Mouse (Mus musculus): ENCODE measurements around the gene Sec61b. TPM values are rescaled to one million over a fixed set of nuclear protein-coding genes. Genes with fewer than 3 reads are reported as not detected.

Gene Sec61b
- polyA plus RNA-seq, 1 experiment from 2014 or later: 302 TPM

DNA sequence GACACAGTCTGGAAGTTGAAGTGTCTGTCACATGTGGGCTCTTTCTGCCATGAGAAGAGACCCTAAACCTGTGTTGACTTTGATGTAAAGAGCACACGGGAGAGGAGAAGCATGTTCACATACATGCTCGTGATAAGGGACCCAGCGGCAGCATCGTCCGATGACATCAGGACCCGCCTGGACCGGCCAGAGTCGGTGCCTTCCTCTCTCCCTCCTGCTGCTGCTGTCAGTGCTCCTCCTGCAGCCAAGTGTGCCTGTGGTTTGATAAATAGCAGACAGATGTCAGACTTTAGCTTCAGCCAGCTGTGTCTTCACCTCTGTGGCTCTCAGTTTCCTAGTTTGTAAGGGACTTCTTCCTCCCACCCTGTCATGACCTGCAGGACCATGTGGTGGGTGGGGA lies 19.0 kb downstream of the Sec61b start:
- H3K4me3 ChIP-seq (replicated peaks): no peak overlapping the region
- H3K36me3 ChIP-seq: no peaks in the 10 kb centered on the region
- H3K9ac ChIP-seq (replicated peaks): no peak overlapping the region
- H3K9me3 ChIP-seq: no peaks in the 10 kb centered on the region
- H3K4me1 ChIP-seq (replicated peaks): peaks cover 21% of the 10 kb centered on the region
- no peaks in the 10 kb centered on the region for H3K27me3 ChIP-seq
- peak overlapping the region; percentile 32; the same call in 1 of the 2 replicates for H3K27ac ChIP-seq
- WGBS: 87% methylated on average over 8 of the region's 8 CpGs
- no peak overlapping the region for H3K4me2 ChIP-seq (replicated peaks)
- ATAC-seq: no peak

DNA sequence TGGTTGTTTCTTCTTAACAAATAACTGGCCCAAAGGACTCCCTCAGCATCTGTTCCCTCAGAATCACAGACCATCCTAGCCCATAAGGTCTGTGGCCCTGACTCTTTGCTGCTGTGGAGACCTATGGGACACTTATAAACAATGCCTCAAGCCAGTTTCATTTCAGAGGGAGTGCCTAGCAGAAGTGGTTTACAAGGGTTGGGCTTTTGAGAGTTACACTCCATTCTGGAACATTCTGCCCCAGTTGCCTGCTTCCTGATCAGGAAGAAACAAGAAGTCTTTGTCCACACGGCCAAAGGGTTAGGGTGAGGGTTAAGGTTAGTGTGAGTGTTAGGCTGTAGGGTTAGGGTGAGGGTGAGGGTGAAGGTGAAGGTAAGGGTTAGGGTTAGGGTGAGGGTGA lies 19.7 kb downstream of the Sec61b start:
- Histone ChIP-seq H3K4me2 (replicated peaks) (no peak overlapping the region), H3K9ac (replicated peaks) (no peak overlapping the region), H3K27ac (no peak overlapping the region), H3K36me3 (no peaks in the 10 kb centered on the region), H3K4me3 (replicated peaks) (no peak overlapping the region), H3K4me1 (replicated peaks) (peaks cover 21% of the 10 kb centered on the region), H3K9me3 (no peaks in the 10 kb centered on the region), H3K27me3 (no peaks in the 10 kb centered on the region)
- WGBS: 91% methylated on average over 1 of the region's 1 CpGs
- no peak for ATAC-seq

DNA sequence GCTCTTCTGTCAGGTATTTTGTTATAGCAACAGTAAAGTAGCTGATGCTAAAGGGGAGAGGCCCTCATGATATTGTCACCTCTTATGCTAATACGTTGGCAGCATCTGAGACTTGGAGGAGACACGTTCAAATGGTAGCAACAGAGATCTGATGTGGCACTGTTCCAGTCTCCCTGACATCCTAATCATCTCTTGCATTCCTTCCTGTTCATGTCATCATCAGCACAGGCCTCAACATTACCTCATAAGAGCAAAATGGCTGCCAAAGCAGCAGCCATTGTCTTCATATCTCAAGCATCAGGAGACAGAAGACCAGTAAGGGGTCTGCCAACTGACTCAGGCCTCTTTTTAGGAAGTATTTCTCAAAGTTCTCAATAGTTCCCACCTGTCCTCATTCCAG lies 20.2 kb downstream of the Sec61b start:
- WGBS: 82% methylated on average over 2 of the region's 2 CpGs
- Histone ChIP-seq H3K9ac (replicated peaks) (no peak overlapping the region), H3K36me3 (no peaks in the 10 kb centered on the region), H3K27me3 (no peaks in the 10 kb centered on the region), H3K27ac (no peak overlapping the region), H3K4me1 (replicated peaks) (peaks cover 21% of the 10 kb centered on the region), H3K4me2 (replicated peaks) (no peak overlapping the region), H3K9me3 (no peaks in the 10 kb centered on the region), H3K4me3 (replicated peaks) (no peak overlapping the region)
- no peak for ATAC-seq

DNA sequence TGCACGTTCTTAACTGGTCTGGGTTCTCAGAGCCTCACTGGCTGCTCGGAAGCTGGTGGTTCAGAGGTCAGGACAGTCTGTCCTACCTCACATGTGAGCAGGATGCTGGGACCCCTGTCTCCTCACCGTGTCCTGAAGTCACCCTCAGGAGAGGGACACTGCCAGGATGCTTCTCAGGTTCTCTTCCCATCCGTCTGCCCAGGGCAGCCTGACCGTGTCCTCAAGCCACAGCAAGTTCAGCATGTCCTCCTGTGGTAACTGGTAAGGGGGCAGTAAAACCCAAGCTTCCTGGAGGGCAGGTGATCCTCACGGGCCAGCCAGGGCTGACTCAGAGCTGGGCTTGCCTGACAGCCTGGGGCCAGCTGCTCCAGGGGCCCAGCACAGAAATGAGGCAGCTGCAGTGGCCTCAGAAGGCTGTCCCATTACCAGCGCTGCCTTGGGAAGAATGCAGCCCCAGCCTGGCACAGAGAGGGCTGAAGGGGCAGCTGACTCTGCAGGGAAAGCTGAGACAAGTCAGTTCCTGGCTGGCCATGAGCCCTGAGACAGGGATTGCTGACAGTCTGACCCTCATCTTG lies 23.4 kb downstream of the Sec61b start:
- no peak overlapping the region for H3K4me2 ChIP-seq (replicated peaks)
- no peaks in the 10 kb centered on the region for H3K9me3 ChIP-seq
- 76% methylated on average over 7 of the region's 7 CpGs for WGBS
- H3K36me3 ChIP-seq: no peaks in the 10 kb centered on the region
- peaks cover 6% of the 10 kb centered on the region for H3K4me1 ChIP-seq (replicated peaks)
- H3K27ac ChIP-seq: no peak overlapping the region
- no peaks in the 10 kb centered on the region for H3K27me3 ChIP-seq
- H3K9ac ChIP-seq (replicated peaks): no peak overlapping the region
- ATAC-seq: no peak
- H3K4me3 ChIP-seq (replicated peaks): no peak overlapping the region

DNA sequence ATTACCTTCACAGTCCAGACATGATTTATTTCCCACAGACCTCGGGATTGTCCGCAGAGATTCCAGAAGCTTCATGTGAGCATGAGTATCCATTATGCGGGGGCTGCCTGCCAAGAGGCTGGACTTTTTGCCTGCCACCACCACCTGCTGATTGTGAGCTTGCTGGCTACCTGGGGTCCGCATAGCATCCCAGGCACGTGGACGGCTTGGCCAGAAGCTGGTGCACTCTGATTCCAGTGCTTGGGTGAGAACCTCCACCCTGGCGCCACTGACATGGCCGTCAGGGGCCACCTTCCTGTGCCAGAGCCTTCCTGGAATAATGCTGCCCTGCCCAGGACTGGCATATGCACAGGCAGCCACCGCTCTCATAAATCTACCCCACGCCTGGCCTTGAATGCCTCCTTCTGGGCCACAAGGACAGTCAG lies 24.7 kb downstream of the Sec61b start:
- no peaks in the 10 kb centered on the region for H3K9me3 ChIP-seq
- no peak for ATAC-seq
- no peak overlapping the region for H3K9ac ChIP-seq (replicated peaks)
- H3K27me3 ChIP-seq: no peaks in the 10 kb centered on the region
- 90% methylated on average over 10 of the region's 10 CpGs for WGBS
- no peak overlapping the region for H3K27ac ChIP-seq
- no peaks in the 10 kb centered on the region for H3K36me3 ChIP-seq
- H3K4me3 ChIP-seq (replicated peaks): no peak overlapping the region
- no peak overlapping the region for H3K4me2 ChIP-seq (replicated peaks)
- H3K4me1 ChIP-seq (replicated peaks): no peaks in the 10 kb centered on the region

DNA sequence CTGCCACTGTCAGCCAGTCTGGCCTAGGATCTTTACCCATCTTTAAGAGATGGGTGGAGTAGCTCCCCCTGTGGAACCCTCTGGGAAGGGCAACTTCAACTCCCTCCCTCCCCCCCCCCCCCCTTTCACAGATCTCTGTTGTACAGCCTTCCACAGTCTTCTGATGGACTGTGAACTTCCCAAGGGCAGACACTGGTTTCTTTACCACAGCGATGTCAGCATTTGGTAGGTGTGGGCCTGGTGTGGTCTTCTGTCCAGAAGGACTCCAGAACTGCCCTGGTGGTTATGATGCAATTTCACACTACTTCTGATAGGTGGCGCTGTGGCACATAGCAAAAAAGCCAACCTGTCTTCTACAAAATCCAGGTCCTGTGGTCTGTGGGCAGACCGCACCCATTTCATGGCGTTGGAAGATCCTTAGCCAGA lies 28.1 kb downstream of the Sec61b start:
- peak; percentile 65; the same call in 1 of the 2 replicates for ATAC-seq
- Histone ChIP-seq H3K36me3 (no peaks in the 10 kb centered on the region), H3K9me3 (no peaks in the 10 kb centered on the region), H3K27ac (no peak overlapping the region), H3K4me1 (replicated peaks) (no peaks in the 10 kb centered on the region), H3K9ac (replicated peaks) (no peak overlapping the region), H3K27me3 (no peaks in the 10 kb centered on the region), H3K4me3 (replicated peaks) (no peak overlapping the region), H3K4me2 (replicated peaks) (no peak overlapping the region)
- 36% methylated on average over 4 of the region's 4 CpGs for WGBS

DNA sequence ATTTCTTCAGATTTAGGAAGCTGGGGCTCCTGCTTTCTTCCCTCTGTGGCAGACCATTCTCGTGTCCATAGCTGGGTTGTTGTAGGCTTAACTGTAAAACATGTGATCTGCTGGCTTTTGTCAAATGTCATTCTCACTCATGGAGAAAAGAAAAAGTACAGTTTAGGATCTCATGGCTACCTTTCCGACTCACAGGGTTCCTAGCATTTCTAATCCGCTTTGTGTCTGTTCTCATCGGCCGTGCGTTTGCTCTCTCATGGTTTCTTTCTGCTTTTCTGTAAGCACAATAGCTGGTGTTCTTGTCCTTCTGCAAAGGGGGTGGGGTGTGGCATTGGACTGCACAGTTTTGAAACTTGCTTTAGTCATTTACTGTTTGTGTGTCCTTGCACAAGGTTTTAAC lies 28.6 kb downstream of the Sec61b start:
- H3K4me3 ChIP-seq (replicated peaks): no peak overlapping the region
- no peak overlapping the region for H3K9ac ChIP-seq (replicated peaks)
- no peaks in the 10 kb centered on the region for H3K36me3 ChIP-seq
- whole genome bisulfite sequencing: 82% methylated on average over 6 of the region's 6 CpGs
- no peaks in the 10 kb centered on the region for H3K4me1 ChIP-seq (replicated peaks)
- no peaks in the 10 kb centered on the region for H3K9me3 ChIP-seq
- no peak overlapping the region for H3K4me2 ChIP-seq (replicated peaks)
- ATAC-seq: no peak
- no peaks in the 10 kb centered on the region for H3K27me3 ChIP-seq
- H3K27ac ChIP-seq: no peak overlapping the region

DNA sequence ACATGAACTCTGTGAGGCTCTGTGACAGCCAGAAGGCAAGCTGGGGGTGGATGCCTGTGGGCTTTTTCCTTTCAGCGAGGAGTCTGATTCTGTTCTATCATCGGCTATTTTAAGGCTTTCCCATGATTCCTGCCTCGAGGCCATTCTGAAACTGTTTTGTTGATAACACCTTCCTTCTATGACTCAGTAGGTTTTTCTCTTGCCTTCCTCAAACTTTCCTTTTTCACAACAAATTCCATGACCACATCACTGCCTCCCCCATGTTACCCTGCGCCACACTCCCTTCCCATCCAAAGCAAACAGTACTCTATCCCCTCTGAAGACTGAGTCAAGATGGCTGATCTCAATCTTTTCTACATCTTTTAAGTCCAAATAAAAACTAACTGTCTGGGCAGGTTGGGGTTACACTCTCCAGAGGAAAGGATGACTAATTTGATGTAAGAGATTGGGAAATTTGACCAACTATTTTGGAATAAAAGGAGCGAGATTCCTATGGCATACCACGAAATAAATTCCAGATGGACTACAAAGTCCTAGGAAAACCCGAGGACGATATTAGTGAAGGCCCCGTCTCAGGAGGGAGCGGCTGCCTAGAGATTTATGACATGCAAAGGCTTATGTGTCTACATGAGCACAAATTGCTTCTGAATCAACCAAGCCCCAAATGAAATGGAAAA lies 30.5 kb downstream of the Sec61b start:
- H3K36me3 ChIP-seq: no peaks in the 10 kb centered on the region
- 88% methylated on average over 10 of the region's 10 CpGs for WGBS

DNA sequence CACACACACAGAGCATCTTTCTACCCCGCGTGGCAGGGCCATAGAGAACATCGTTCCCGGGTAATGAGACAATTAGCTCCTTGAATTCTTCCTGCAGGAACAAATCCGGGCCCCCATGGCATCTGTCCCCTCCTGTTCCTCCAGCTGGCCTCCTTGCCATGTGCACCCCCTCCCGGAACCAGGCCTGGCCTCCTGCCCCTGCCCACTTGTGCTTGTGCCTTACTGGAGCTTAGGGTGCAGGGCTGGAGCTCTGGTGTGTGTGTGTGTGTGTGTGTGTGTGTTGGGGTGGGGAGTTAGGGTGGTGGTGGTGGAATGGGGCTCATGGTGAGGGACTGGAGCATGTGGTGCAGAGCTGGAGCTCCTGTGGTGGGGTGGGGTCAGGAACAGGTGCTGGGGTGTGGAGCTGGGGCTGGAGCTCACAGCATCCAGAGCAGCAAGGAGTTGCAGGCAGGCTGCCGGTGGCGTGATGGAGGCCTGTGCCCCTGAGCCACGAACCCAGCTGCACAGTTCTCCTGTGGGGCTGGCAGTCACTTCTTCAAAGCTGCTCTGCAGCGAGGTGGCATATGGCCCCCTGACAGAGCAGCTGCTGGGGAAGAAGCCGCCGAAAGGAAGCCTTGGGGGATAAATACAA lies 44.2 kb downstream of the Sec61b start:
- WGBS: 53% methylated on average over 12 of the region's 12 CpGs
- ATAC-seq: peak; percentile 68

More for the DNA sequence above, 30.5 kb downstream of the Sec61b start:
- Histone ChIP-seq H3K27me3 (no peaks in the 10 kb centered on the region), H3K9me3 (no peaks in the 10 kb centered on the region), H3K27ac (no peak overlapping the region), H3K4me3 (replicated peaks) (no peak overlapping the region), H3K4me1 (replicated peaks) (no peaks in the 10 kb centered on the region), H3K9ac (replicated peaks) (no peak overlapping the region), H3K4me2 (replicated peaks) (no peak overlapping the region)
- no peak for ATAC-seq

DNA sequence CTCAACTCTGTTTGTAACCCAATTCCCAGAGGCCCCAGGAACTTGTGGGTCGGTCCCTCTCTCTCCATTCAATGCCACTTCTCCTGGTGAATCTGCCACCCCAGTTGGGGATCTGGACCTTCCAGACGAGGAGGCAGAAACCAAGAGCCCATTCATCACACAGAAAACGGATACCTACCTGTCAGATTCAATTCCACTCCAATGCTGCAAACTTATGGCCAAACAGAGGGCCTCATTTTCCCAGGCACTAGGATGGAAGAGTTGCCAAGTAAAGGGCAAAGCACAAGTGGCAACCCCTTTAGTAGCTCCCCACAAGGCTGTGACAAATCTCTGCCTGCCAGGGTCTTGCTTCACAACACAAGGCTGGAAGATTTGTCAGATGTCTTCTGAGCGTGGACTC lies 45.6 kb downstream of the Sec61b start:
- peaks cover 11% of the 10 kb centered on the region; the same call in 1 of the 2 replicates for H3K4me1 ChIP-seq (replicated peaks)

More for the DNA sequence above, 44.2 kb downstream of the Sec61b start:
- Histone ChIP-seq H3K27ac (no peak overlapping the region), H3K36me3 (no peaks in the 10 kb centered on the region), H3K9ac (replicated peaks) (no peak overlapping the region), H3K4me3 (replicated peaks) (no peak overlapping the region), H3K9me3 (no peaks in the 10 kb centered on the region), H3K4me1 (replicated peaks) (peaks cover 11% of the 10 kb centered on the region; the same call in 1 of the 2 replicates), H3K27me3 (no peaks in the 10 kb centered on the region), H3K4me2 (replicated peaks) (no peak overlapping the region; the same call in 1 of the 2 replicates)

DNA sequence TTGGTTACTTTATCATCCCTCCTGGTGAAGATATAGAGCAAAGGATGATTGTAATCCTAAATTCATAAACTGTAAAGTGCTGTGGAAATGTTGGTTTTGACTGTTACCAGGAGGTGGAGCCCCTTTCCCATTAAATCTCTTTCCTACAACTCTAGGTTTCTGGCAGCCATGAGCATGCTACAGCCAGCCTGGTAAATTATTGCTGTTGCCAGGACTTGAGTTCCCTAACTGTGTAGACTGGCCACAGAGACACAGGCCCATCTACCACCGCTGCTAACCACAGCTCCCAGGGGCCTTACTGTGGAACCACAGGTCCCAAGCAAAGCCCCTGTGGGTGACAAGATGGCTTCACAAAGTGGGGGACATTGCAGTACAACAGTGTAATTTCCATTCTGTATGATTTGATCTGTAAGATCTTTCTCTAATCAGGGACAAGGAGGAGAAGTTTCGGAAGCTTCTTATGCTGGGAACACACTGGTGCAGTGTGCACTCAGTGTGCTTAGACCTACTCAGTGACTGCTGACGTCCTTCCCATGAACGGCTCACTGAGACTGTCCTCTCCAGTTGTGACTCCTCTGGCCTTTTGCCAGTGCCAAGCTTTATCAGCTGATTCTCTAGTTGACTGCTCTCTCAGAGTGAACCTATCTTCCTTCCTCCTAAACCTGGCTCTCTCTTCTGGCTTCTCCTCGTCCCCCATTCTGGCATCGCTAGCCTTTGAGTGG lies 47.6 kb downstream of the Sec61b start:
- Histone ChIP-seq H3K27ac (no peak overlapping the region), H3K4me2 (replicated peaks) (no peak overlapping the region), H3K9ac (replicated peaks) (no peak overlapping the region), H3K9me3 (no peaks in the 10 kb centered on the region), H3K4me1 (replicated peaks) (peaks cover 11% of the 10 kb centered on the region; the same call in 1 of the 2 replicates), H3K36me3 (no peaks in the 10 kb centered on the region), H3K27me3 (no peaks in the 10 kb centered on the region), H3K4me3 (replicated peaks) (no peak overlapping the region)
- 88% methylated on average over 6 of the region's 6 CpGs for WGBS
- peak; percentile 66; the same call in 1 of the 2 replicates for ATAC-seq

More for the DNA sequence above, 45.6 kb downstream of the Sec61b start:
- ATAC-seq: no peak
- no peak overlapping the region for H3K4me2 ChIP-seq (replicated peaks)
- H3K4me3 ChIP-seq (replicated peaks): no peak overlapping the region
- H3K27me3 ChIP-seq: no peaks in the 10 kb centered on the region
- no peaks in the 10 kb centered on the region for H3K36me3 ChIP-seq
- H3K9ac ChIP-seq (replicated peaks): no peak overlapping the region
- WGBS: 72% methylated on average over 4 of the region's 4 CpGs
- H3K27ac ChIP-seq: no peak overlapping the region
- no peaks in the 10 kb centered on the region for H3K9me3 ChIP-seq

DNA sequence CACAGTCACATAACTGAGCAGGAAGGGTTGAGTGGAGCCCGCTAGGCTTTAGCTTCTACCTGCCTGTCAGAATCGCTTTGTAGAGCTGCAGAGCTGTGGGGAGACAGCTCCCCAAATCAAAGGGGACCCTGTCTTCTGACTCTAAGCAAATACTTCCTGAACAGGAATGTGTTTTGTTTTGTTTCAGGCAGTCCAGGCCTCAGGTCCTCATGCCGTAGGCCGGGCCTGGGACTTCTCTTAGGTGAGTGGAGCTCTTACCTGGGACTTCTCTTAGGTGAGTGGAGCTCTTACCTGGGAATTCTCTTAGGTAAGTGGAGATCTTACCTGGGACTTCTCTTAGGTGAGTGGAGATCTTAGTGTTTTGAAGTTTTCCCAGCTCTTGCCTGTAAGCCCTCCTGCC lies 55.4 kb downstream of the Sec61b start:
- no peaks in the 10 kb centered on the region for H3K4me1 ChIP-seq (replicated peaks)
- ATAC-seq: no peak
- WGBS: 97% methylated on average over 4 of the region's 4 CpGs

More for the DNA sequence above, 55.4 kb downstream of the Sec61b start:
- Histone ChIP-seq H3K36me3 (no peaks in the 10 kb centered on the region), H3K27me3 (no peaks in the 10 kb centered on the region), H3K4me2 (replicated peaks) (no peak overlapping the region), H3K9ac (replicated peaks) (no peak overlapping the region), H3K27ac (no peak overlapping the region), H3K9me3 (no peaks in the 10 kb centered on the region), H3K4me3 (replicated peaks) (no peak overlapping the region)
